Mouse (Mus musculus): ENCODE results near the gene Gcm2. TPM values are rescaled to one million over a fixed set of nuclear protein-coding genes. Genes with fewer than 3 reads are reported as not detected.

Gcm2 gene
- polyA plus RNA-seq, 1 experiment = not detected

DNA sequence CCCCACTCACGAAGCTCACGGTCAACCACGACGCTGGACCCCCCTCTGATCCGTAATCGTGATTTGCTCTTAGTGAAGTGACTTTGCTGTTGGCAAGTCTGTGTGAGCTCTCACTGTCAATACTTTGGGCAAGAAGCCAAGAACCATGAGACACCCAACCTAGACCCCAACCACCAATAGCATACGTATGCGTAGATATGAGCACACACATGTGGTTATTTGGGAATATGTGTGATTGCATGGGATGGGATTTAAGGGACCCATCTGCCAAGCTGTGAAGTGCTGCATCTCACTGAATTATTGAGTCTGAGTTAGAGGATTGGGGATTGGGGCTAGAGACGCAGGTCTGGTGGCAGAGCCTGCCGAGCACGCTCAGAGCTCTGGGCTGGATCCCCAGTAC lies 39.2 kb downstream of the Gcm2 start:
- Histone ChIP-seq H3K79me2 (ENCODE audit: control insufficient read depth, insufficient read depth) (no peaks in the 10 kb centered on the region), H3K4me3 (ENCODE audit: insufficient read depth, poor library complexity, severe bottlenecking) (no peak overlapping the region)
- TF ChIP-seq CEBPB (IDR thresholded peaks at IDR 0.05; ENCODE audit: low read depth) (no peak), USF1 (IDR thresholded peaks at IDR 0.05; ENCODE audit: low read depth) (no peak), MAX (IDR thresholded peaks at IDR 0.05) (no peak), CTCF (IDR thresholded peaks at IDR 0.05; ENCODE audit: control insufficient read depth, insufficient read depth, insufficient read length) (no peak), FOSL1 (IDR thresholded peaks at IDR 0.05; ENCODE audit: insufficient read depth, low read length, poor library complexity, severe bottlenecking) (no peak), MYOG (IDR thresholded peaks at IDR 0.05; ENCODE audit: control insufficient read depth, extremely low read depth, insufficient read length) (no peak), MYOD1 (IDR thresholded peaks at IDR 0.05; ENCODE audit: control insufficient read depth, insufficient read length, low read depth) (no peak)

GRCm38 (mm10) chr13:41067618-41068017 lies 43.2 kb downstream of the Gcm2 start:
- no peaks in the 10 kb centered on the region for H3K79me3 ChIP-seq (ENCODE audit: low read depth)
- no peaks in the 10 kb centered on the region for H3K36me3 ChIP-seq (ENCODE audit: control insufficient read depth, insufficient read depth)
- no peak overlapping the region for H3K4me3 ChIP-seq (ENCODE audit: insufficient read depth, poor library complexity, severe bottlenecking)
- TF ChIP-seq CTCF (IDR thresholded peaks at IDR 0.05; ENCODE audit: control insufficient read depth, insufficient read depth, insufficient read length) = no peak
- TF ChIP-seq USF1 (IDR thresholded peaks at IDR 0.05; ENCODE audit: low read depth) = no peak
- no peak for TF ChIP-seq MYOG (IDR thresholded peaks at IDR 0.05; ENCODE audit: control insufficient read depth, extremely low read depth, insufficient read length)
- no peak for TF ChIP-seq MAX (IDR thresholded peaks at IDR 0.05)
- no peak for TF ChIP-seq CEBPB (IDR thresholded peaks at IDR 0.05; ENCODE audit: low read depth)
- TF ChIP-seq MYOD1 (IDR thresholded peaks at IDR 0.05; ENCODE audit: control insufficient read depth, insufficient read length, low read depth) = no peak
- no peak for TF ChIP-seq FOSL1 (IDR thresholded peaks at IDR 0.05; ENCODE audit: insufficient read depth, low read length, poor library complexity, severe bottlenecking)
- no peak overlapping the region for H3ac ChIP-seq (ENCODE audit: control insufficient read depth, insufficient read length, low read depth)
- no peaks in the 10 kb centered on the region for H3K79me2 ChIP-seq (ENCODE audit: control insufficient read depth, insufficient read depth)
- H3K27me3 ChIP-seq (ENCODE audit: control insufficient read depth, insufficient read depth, insufficient read length) = peaks cover 16% of the 10 kb centered on the region

More for the DNA sequence above, 39.2 kb downstream of the Gcm2 start:
- no peak overlapping the region for H3ac ChIP-seq (ENCODE audit: control insufficient read depth, insufficient read length, low read depth)
- no peaks in the 10 kb centered on the region for H3K36me3 ChIP-seq (ENCODE audit: control insufficient read depth, insufficient read depth)
- H3K27me3 ChIP-seq (ENCODE audit: control insufficient read depth, insufficient read depth, insufficient read length) = peaks cover 31% of the 10 kb centered on the region
- H3K79me3 ChIP-seq (ENCODE audit: low read depth) = no peaks in the 10 kb centered on the region

DNA sequence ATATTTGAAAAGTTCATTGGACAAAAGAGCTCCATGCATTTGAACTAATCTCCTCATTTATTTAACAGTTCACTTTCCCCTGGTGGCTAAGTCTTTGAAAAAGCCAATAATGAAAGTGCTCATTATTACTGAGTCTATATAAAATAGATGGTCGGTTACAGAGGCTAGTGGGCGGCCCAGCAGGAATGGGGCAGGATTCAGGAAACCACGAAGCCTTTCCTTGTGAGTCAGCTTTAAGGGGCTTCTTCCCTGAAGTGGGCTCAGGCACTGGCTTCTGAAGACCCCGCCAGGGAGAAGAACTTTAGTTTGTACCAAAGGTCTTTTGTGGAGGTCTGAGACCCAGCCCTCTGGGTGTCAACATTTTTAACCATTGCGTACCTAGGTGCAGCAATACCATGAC lies 58.9 kb downstream of the Gcm2 start:
- TF ChIP-seq MYOD1 (IDR thresholded peaks at IDR 0.05; ENCODE audit: control insufficient read depth, insufficient read length, low read depth) = no peak
- TF ChIP-seq MAX (IDR thresholded peaks at IDR 0.05) = no peak
- no peak for TF ChIP-seq FOSL1 (IDR thresholded peaks at IDR 0.05; ENCODE audit: insufficient read depth, low read length, poor library complexity, severe bottlenecking)
- TF ChIP-seq CTCF (IDR thresholded peaks at IDR 0.05; ENCODE audit: control insufficient read depth, insufficient read depth, insufficient read length) = no peak
- no peak for TF ChIP-seq CEBPB (IDR thresholded peaks at IDR 0.05; ENCODE audit: low read depth)
- TF ChIP-seq USF1 (IDR thresholded peaks at IDR 0.05; ENCODE audit: low read depth) = no peak
- no peak for TF ChIP-seq MYOG (IDR thresholded peaks at IDR 0.05; ENCODE audit: control insufficient read depth, extremely low read depth, insufficient read length)
- Histone ChIP-seq H3K79me3 (ENCODE audit: low read depth) (no peaks in the 10 kb centered on the region), H3K79me2 (ENCODE audit: control insufficient read depth, insufficient read depth) (no peaks in the 10 kb centered on the region), H3ac (ENCODE audit: control insufficient read depth, insufficient read length, low read depth) (no peak overlapping the region), H3K4me3 (ENCODE audit: insufficient read depth, poor library complexity, severe bottlenecking) (no peak overlapping the region), H3K36me3 (ENCODE audit: control insufficient read depth, insufficient read depth) (no peaks in the 10 kb centered on the region), H3K27me3 (ENCODE audit: control insufficient read depth, insufficient read depth, insufficient read length) (peaks cover 11% of the 10 kb centered on the region)

Other genes starting within 250 kb of the Gcm2 start
- 63.9 TPM for gene Pak1ip1, start 110.0 kb downstream of the Gcm2 start, polyA plus RNA-seq (2012; fragmentation: generic; extraction: Trizol)
- 203 TPM for gene Tmem14c, start 94.7 kb downstream of the Gcm2 start, polyA plus RNA-seq (2012; fragmentation: generic; extraction: Trizol)
- not detected for gene Mak, start 31.3 kb downstream of the Gcm2 start, polyA plus RNA-seq (2012; fragmentation: generic; extraction: Trizol)
- not detected for gene Sycp2l, start 3.3 kb upstream of the Gcm2 start, polyA plus RNA-seq (2012; fragmentation: generic; extraction: Trizol)
- not detected for gene Elovl2, start 109.4 kb upstream of the Gcm2 start, polyA plus RNA-seq (2012; fragmentation: generic; extraction: Trizol)
- gene Smim13, start 138.8 kb upstream of the Gcm2 start, polyA plus RNA-seq (2012; fragmentation: generic; extraction: Trizol) = 4.2 TPM
- gene Gm17364, start 162.9 kb upstream of the Gcm2 start, polyA plus RNA-seq (2012; fragmentation: generic; extraction: Trizol) = not detected